Mouse (Mus musculus): ENCODE data around the gene Ripor3.

DNA sequence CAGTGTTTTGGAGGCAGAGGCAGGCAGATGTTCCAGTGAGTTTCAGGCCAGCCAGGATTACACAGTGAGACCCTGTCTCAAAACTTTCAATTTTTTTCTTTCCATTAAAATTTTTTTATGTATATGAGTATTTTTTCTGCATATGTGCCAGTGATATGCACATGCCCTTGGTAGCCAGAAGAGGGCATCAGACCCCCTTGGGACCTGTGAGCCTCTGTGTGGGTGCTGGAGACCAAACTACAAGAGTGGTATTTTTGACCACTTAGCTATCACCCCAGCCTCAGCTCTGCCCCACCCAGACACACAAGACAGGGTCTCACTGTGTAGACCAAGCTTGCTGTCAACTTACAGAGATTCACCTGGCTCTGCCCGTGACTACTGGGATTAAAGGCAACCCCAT lies 52.9 kb downstream of the Ripor3 start:
- TF ChIP-seq CTCF (IDR thresholded peaks at IDR 0.05; ENCODE audit: borderline replicate concordance, insufficient read depth, low read depth, low read length) (peak; percentile 14; the same call in 1 of the 2 replicates), POLR2A (IDR thresholded peaks at IDR 0.05; ENCODE audit: borderline replicate concordance, insufficient read depth, low read length) (no peak)
